Mouse (Mus musculus): ENCODE results near the gene Nrxn2. TPM values are rescaled to one million over a fixed set of nuclear protein-coding genes. Genes with fewer than 3 reads are reported as not detected.
A peak's percentile ranks its signal among the peaks of the same experiment; 100 is the strongest.

The Nrxn2 gene
- 0.01 TPM for polyA plus RNA-seq (2012; fragmentation: generic; extraction: Trizol)

GRCm38 (mm10) chr19:6418233-6418879 lies at the start of gene Nrxn2:
Gene Nrxn2, plus strand, starts transcription at chr19:6418731.
- peaks cover 81% of the 10 kb centered on the region for H3K27me3 ChIP-seq (ENCODE audit: control insufficient read depth, insufficient read depth, insufficient read length)
- H3K36me3 ChIP-seq (ENCODE audit: control insufficient read depth, insufficient read depth), result no peaks in the 10 kb centered on the region
- no peaks in the 10 kb centered on the region for H3K79me2 ChIP-seq (ENCODE audit: control insufficient read depth, insufficient read depth)
- peak within 1 kb of the TSS; percentile 62 for H3K4me2 ChIP-seq (ENCODE audit: low read depth)
- no peak within 1 kb of the TSS for H3K4me3 ChIP-seq
- TF ChIP-seq POLR2AphosphoS2 (IDR thresholded peaks at IDR 0.05; ENCODE audit: insufficient read length, low read depth) (no peak), CEBPB (IDR thresholded peaks at IDR 0.05; ENCODE audit: insufficient read depth, poor library complexity, severe bottlenecking) (no peak), TCF12 (IDR thresholded peaks at IDR 0.05; ENCODE audit: insufficient read depth, poor library complexity, severe bottlenecking) (no peak), TCF3 (IDR thresholded peaks at IDR 0.05; ENCODE audit: insufficient read length, low read depth) (no peak), USF1 (IDR thresholded peaks at IDR 0.05; ENCODE audit: low read depth) (no peak), SRF (IDR thresholded peaks at IDR 0.05; ENCODE audit: control insufficient read depth, insufficient read length, low read depth) (no peak), MAX (IDR thresholded peaks at IDR 0.05; ENCODE audit: low read depth) (no peak), POLR2A (IDR thresholded peaks at IDR 0.05; ENCODE audit: insufficient read length, low read depth) (no peak), MYOD1 (IDR thresholded peaks at IDR 0.05; ENCODE audit: control insufficient read depth in 1 of 3, insufficient read length in 2 of 3, low read depth in 2 of 3) (no peak), REST (IDR thresholded peaks at IDR 0.05; ENCODE audit: insufficient read depth, insufficient read length) (no peak), MYOG (IDR thresholded peaks at IDR 0.05; ENCODE audit: control insufficient read depth in 1 of 3, insufficient read depth in 1 of 3, insufficient read length in 2 of 3, low read depth in 2 of 3) (no peak), E2F4 (IDR thresholded peaks at IDR 0.05; ENCODE audit: insufficient read depth) (no peak)
- no peak within 1 kb of the TSS for H3ac ChIP-seq (ENCODE audit: control insufficient read depth, insufficient read length)

GRCm38 (mm10) chr19:6370175-6370574 lies 48.4 kb upstream of the Nrxn2 start:
- Histone ChIP-seq H3K79me2 (ENCODE audit: control insufficient read depth, insufficient read depth) (peaks cover 70% of the 10 kb centered on the region), H3K4me3 (no peak overlapping the region), H3K27me3 (ENCODE audit: control insufficient read depth, insufficient read depth, insufficient read length) (no peaks in the 10 kb centered on the region), H3K36me3 (ENCODE audit: control insufficient read depth, insufficient read depth) (peaks cover 92% of the 10 kb centered on the region), H3ac (ENCODE audit: control insufficient read depth, insufficient read length) (no peak overlapping the region), H3K4me2 (ENCODE audit: low read depth) (no peak overlapping the region)
- TF ChIP-seq TCF12 (IDR thresholded peaks at IDR 0.05; ENCODE audit: insufficient read depth, poor library complexity, severe bottlenecking), result no peak
- TF ChIP-seq MYOG (IDR thresholded peaks at IDR 0.05; ENCODE audit: control insufficient read depth in 1 of 3, insufficient read depth in 1 of 3, insufficient read length in 2 of 3, low read depth in 2 of 3), result no peak
- TF ChIP-seq MAX (IDR thresholded peaks at IDR 0.05; ENCODE audit: low read depth), result no peak
- TF ChIP-seq POLR2AphosphoS2 (IDR thresholded peaks at IDR 0.05; ENCODE audit: insufficient read length, low read depth), result no peak
- TF ChIP-seq TCF3 (IDR thresholded peaks at IDR 0.05; ENCODE audit: insufficient read length, low read depth), result no peak
- no peak for TF ChIP-seq E2F4 (IDR thresholded peaks at IDR 0.05; ENCODE audit: insufficient read depth)
- TF ChIP-seq REST (IDR thresholded peaks at IDR 0.05; ENCODE audit: insufficient read depth, insufficient read length), result no peak
- no peak for TF ChIP-seq USF1 (IDR thresholded peaks at IDR 0.05; ENCODE audit: low read depth)
- no peak for TF ChIP-seq MYOD1 (IDR thresholded peaks at IDR 0.05; ENCODE audit: control insufficient read depth in 1 of 3, insufficient read length in 2 of 3, low read depth in 2 of 3)
- TF ChIP-seq SRF (IDR thresholded peaks at IDR 0.05; ENCODE audit: control insufficient read depth, insufficient read length, low read depth), result no peak
- TF ChIP-seq CEBPB (IDR thresholded peaks at IDR 0.05; ENCODE audit: insufficient read depth, poor library complexity, severe bottlenecking), result no peak
- no peak for TF ChIP-seq POLR2A (IDR thresholded peaks at IDR 0.05; ENCODE audit: insufficient read length, low read depth)

GRCm38 (mm10) chr19:6372433-6372832 lies 46.1 kb upstream of the Nrxn2 start:
- Histone ChIP-seq H3K79me2 (ENCODE audit: control insufficient read depth, insufficient read depth) (peaks cover 47% of the 10 kb centered on the region), H3K4me2 (ENCODE audit: low read depth) (peak overlapping the region; percentile 14), H3K4me3 (no peak overlapping the region), H3K27me3 (ENCODE audit: control insufficient read depth, insufficient read depth, insufficient read length) (no peaks in the 10 kb centered on the region), H3K36me3 (ENCODE audit: control insufficient read depth, insufficient read depth) (peaks cover 81% of the 10 kb centered on the region), H3ac (ENCODE audit: control insufficient read depth, insufficient read length) (no peak overlapping the region)
- peak; percentile 21 for TF ChIP-seq POLR2AphosphoS2 (IDR thresholded peaks at IDR 0.05; ENCODE audit: insufficient read length, low read depth)
- peak; percentile 80 for TF ChIP-seq CEBPB (IDR thresholded peaks at IDR 0.05; ENCODE audit: insufficient read depth, poor library complexity, severe bottlenecking)
- no peak for TF ChIP-seq MYOD1 (IDR thresholded peaks at IDR 0.05; ENCODE audit: control insufficient read depth in 1 of 3, insufficient read length in 2 of 3, low read depth in 2 of 3)
- TF ChIP-seq SRF (IDR thresholded peaks at IDR 0.05; ENCODE audit: control insufficient read depth, insufficient read length, low read depth), result no peak
- TF ChIP-seq POLR2A (IDR thresholded peaks at IDR 0.05; ENCODE audit: insufficient read length, low read depth), result no peak
- TF ChIP-seq TCF12 (IDR thresholded peaks at IDR 0.05; ENCODE audit: insufficient read depth, poor library complexity, severe bottlenecking), result no peak

- H3K36me3 ChIP-seq (ENCODE audit: control insufficient read depth, insufficient read depth), result peaks cover 81% of the 10 kb centered on the region
- TF ChIP-seq POLR2A (IDR thresholded peaks at IDR 0.05; ENCODE audit: insufficient read length, low read depth) (peak; percentile 26), MAX (IDR thresholded peaks at IDR 0.05; ENCODE audit: low read depth) (no peak), MYOD1 (IDR thresholded peaks at IDR 0.05; ENCODE audit: control insufficient read depth in 1 of 3, insufficient read length in 2 of 3, low read depth in 2 of 3) (no peak), REST (IDR thresholded peaks at IDR 0.05; ENCODE audit: insufficient read depth, insufficient read length) (no peak), SRF (IDR thresholded peaks at IDR 0.05; ENCODE audit: control insufficient read depth, insufficient read length, low read depth) (no peak), POLR2AphosphoS2 (IDR thresholded peaks at IDR 0.05; ENCODE audit: insufficient read length, low read depth) (no peak)
- H3ac ChIP-seq (ENCODE audit: control insufficient read depth, insufficient read length), result no peak overlapping the region
- H3K27me3 ChIP-seq (ENCODE audit: control insufficient read depth, insufficient read depth, insufficient read length), result no peaks in the 10 kb centered on the region
- peaks cover 34% of the 10 kb centered on the region for H3K79me2 ChIP-seq (ENCODE audit: control insufficient read depth, insufficient read depth)
- no peak overlapping the region for H3K4me3 ChIP-seq
- no peak overlapping the region for H3K4me2 ChIP-seq (ENCODE audit: low read depth)
These were observed 44.8 kb upstream of the Nrxn2 start for GRCm38 (mm10) chr19:6373539-6374400.
